Comparison of ENCODE assay signal across 8 mouse cellular contexts in the genomic region with DNA sequence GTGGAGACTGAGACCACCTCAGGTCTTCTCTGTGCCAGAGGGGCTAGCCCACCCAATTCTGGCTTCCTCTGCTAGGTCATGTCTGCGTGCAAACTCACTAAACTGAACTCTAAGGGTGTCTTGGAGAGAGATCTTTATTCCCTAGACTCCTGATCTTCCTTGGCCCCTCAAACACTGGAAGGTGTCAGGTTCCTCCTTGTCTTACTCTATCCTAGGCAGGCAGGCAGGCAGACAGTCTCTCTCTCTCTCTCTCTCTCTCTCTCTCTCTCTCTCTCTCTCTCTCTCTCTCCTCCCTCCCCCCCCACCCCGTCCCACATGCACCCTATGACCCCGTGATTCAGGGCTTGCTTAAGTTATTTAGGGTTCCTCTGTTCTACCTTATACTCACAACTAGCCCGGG. TPM values are rescaled to one million over a fixed set of nuclear protein-coding genes. Genes with fewer than 3 reads are reported as not detected.
A peak's percentile ranks its signal among the peaks of the same experiment; 100 is the strongest.
DNase-seq lines count a peak whose midpoint lies in the region; ATAC-seq and TF ChIP-seq lines count a peak whose summit lies in the region.

No protein-coding gene starts in this region.

- H3K4me3 ChIP-seq in layer of hippocampus, adult 2 months = peak overlapping the region; percentile 93
- H3K4me3 ChIP-seq in embryonic facial prominence, embryonic 10.5 days = peak overlapping the region; percentile 88
- H3K4me3 ChIP-seq in intestine, embryonic 15.5 days (replicated peaks) = peak overlapping the region; percentile 76
- peak overlapping the region; percentile 67 for H3K4me3 ChIP-seq in neural tube, embryonic 11.5 days (ENCODE audit: low read depth, low read length)

- no peaks in the 10 kb centered on the region for H3K36me3 ChIP-seq in embryonic facial prominence, embryonic 10.5 days (replicated peaks)
- H3K36me3 ChIP-seq in intestine, embryonic 15.5 days = no peaks in the 10 kb centered on the region
- no peaks in the 10 kb centered on the region for H3K36me3 ChIP-seq in neural tube, embryonic 11.5 days (ENCODE audit: control insufficient read depth, insufficient read depth, low read length)

- peak; percentile 5; the same call in 1 of the 2 replicates for ATAC-seq in intestine, embryonic 15.5 days
- 0 out of 2 replicates have a peak, but pooled peaks have one; percentile 0 for ATAC-seq in neural tube, embryonic 11.5 days (ENCODE audit: insufficient read depth, low FRiP score, low TSS enrichment)
- ATAC-seq in monocyte, adult 5-6 weeks (replicated peaks; ENCODE audit: insufficient number of reproducible peaks, low FRiP score, low TSS enrichment, poor library complexity, severe bottlenecking) = no peak

- DNase-seq in layer of hippocampus, adult 2 months (ENCODE audit: low spot score in 2 of 2) = no peak
- DNase-seq in layer of hippocampus, postnatal 25 days (ENCODE audit: extremely low spot score in 1 of 2, low spot score in 1 of 2) = no peak
- no peak for DNase-seq in embryonic facial prominence, embryonic 10.5 days (ENCODE audit: low spot score)
- no peak for DNase-seq in neural tube, embryonic 11.5 days (ENCODE audit: low spot score)
- no peak for DNase-seq in layer of hippocampus, postnatal 36 days
- DNase-seq in c-Kit-positive CD71-positive TER-119-positive erythroid progenitor cells, embryonic 14.5 days (ENCODE audit: low spot score) = no peak

- H3K4me1 ChIP-seq in embryonic facial prominence, embryonic 10.5 days = peaks cover 51% of the 10 kb centered on the region
- H3K4me1 ChIP-seq in intestine, embryonic 15.5 days (replicated peaks) = peaks cover 2% of the 10 kb centered on the region; the same call in 1 of the 2 replicates
- peaks cover 8% of the 10 kb centered on the region for H3K4me1 ChIP-seq in neural tube, embryonic 11.5 days (ENCODE audit: control insufficient read depth, insufficient read depth, low read length)

- no peaks in the 10 kb centered on the region; the same call in 1 of the 2 replicates for H3K27me3 ChIP-seq in embryonic facial prominence, embryonic 10.5 days (replicated peaks; ENCODE audit: low read depth, poor library complexity, severe bottlenecking)
- H3K27me3 ChIP-seq in intestine, embryonic 15.5 days (replicated peaks) = no peaks in the 10 kb centered on the region
- H3K27me3 ChIP-seq in neural tube, embryonic 11.5 days (ENCODE audit: control insufficient read depth, insufficient read depth, low read length) = no peaks in the 10 kb centered on the region

- peak overlapping the region; percentile 82 for H3K27ac ChIP-seq in layer of hippocampus, adult 2 months
- H3K27ac ChIP-seq in embryonic facial prominence, embryonic 10.5 days (replicated peaks) = peak overlapping the region; percentile 88
- peak overlapping the region; percentile 74; the same call in 1 of the 2 replicates for H3K27ac ChIP-seq in intestine, embryonic 15.5 days
- no peak overlapping the region for H3K27ac ChIP-seq in neural tube, embryonic 11.5 days (ENCODE audit: low read depth, low read length)

- H3K9ac ChIP-seq in intestine, embryonic 15.5 days = peak overlapping the region; percentile 71
- peak overlapping the region; percentile 78 for H3K9ac ChIP-seq in neural tube, embryonic 11.5 days (ENCODE audit: low read length)

- no peak for TF ChIP-seq CTCF in layer of hippocampus, adult 2 months (conservative IDR thresholded peaks at IDR 0.05)

- WGBS in embryonic facial prominence, embryonic 10.5 days = 3% methylated on average over 4 of the region's 4 CpGs
- 16% methylated on average over 4 of the region's 4 CpGs for WGBS in intestine, embryonic 15.5 days
- WGBS in neural tube, embryonic 11.5 days = 2% methylated on average over 4 of the region's 4 CpGs

- peak overlapping the region; percentile 98 for H3K4me2 ChIP-seq in intestine, embryonic 15.5 days (replicated peaks)
- H3K4me2 ChIP-seq in neural tube, embryonic 11.5 days (ENCODE audit: low read depth) = peak overlapping the region; percentile 98

- no peaks in the 10 kb centered on the region for H3K9me3 ChIP-seq in embryonic facial prominence, embryonic 10.5 days
- H3K9me3 ChIP-seq in intestine, embryonic 15.5 days = no peaks in the 10 kb centered on the region
- H3K9me3 ChIP-seq in neural tube, embryonic 11.5 days (ENCODE audit: control insufficient read depth, low read length) = no peaks in the 10 kb centered on the region

RNA-seq across cellular contexts. Expression of gene Relt, which starts 0.9 kb away (rescaled TPM):
- total RNA-seq in layer of hippocampus, adult 2 months (2021) = 10 to 100 TPM; 11.2 to 13.2 TPM
- total RNA-seq in layer of hippocampus, postnatal 25 days (2021) = 10 to 100 TPM; 10.1 to 10.4 TPM
- polyA plus RNA-seq in embryonic facial prominence, embryonic 10.5 days (2016; fragmentation: Nextera tagmentation; extraction: Ambion mirVana) = 4.8 and 5.2 TPM in 2 replicates
- polyA plus RNA-seq in intestine, embryonic 15.5 days (2015; fragmentation: Nextera tagmentation; extraction: Ambion mirVana) = 2.6 and 3.5 TPM in 2 replicates
- polyA plus RNA-seq in neural tube, embryonic 11.5 days (2014; fragmentation: Nextera tagmentation; extraction: Ambion mirVana) = 2.6 and 3.9 TPM in 2 replicates
- 10 to 100 TPM; 11.5 to 11.8 TPM for total RNA-seq in layer of hippocampus, postnatal 36 days (2021)
- 22.5 to 31.8 TPM (median 26.4 TPM) in 3 replicates for total RNA-seq in monocyte, adult 5-6 weeks (2017)
